Mouse (Mus musculus) retina, embryonic 14.5 days (tissue): ENCODE measurements around the gene Zap70.
"Not testable (repeated sequence)": the region's sequence is repeated elsewhere in the genome, so short reads cannot be mapped to it uniquely, and the experiment has no call there.

Experiments used
- DNase-seq: peaks from one replicate; pipeline ENCODE4 v3.0.0-alpha.2; 2015; ENCODE audit warnings: low spot score

Gene Zap70

GRCm38 (mm10) chr1:36772198-36772934, 10.8 kb downstream of the Zap70 start:
- DNase-seq: no peak

- DNase-seq: no peak
Observed at GRCm38 (mm10) chr1:36780793-36781192, 19.2 kb downstream of the Zap70 start.

GRCm38 (mm10) chr1:36782476-36782875, 20.9 kb downstream of the Zap70 start:
- no peak for DNase-seq

GRCm38 (mm10) chr1:36784365-36785134, 23.0 kb downstream of the Zap70 start:
- peak; percentile 88 for DNase-seq

GRCm38 (mm10) chr1:36785238-36785641, 23.6 kb downstream of the Zap70 start:
- DNase-seq: peak; percentile 54

- DNase-seq: no peak
Observed at GRCm38 (mm10) chr1:36786377-36786776, 24.8 kb downstream of the Zap70 start.

GRCm38 (mm10) chr1:36789416-36789815, 27.8 kb downstream of the Zap70 start:
- peak; percentile 41 for DNase-seq

- no peak for DNase-seq
Observed at GRCm38 (mm10) chr1:36796711-36797110, 35.1 kb downstream of the Zap70 start.

- DNase-seq: no peak
Observed at GRCm38 (mm10) chr1:36797481-36797880, 35.9 kb downstream of the Zap70 start.

- no peak for DNase-seq
Observed at GRCm38 (mm10) chr1:36800379-36801011, 38.9 kb downstream of the Zap70 start.

- DNase-seq: no peak
Observed at GRCm38 (mm10) chr1:36804259-36804658, 42.7 kb downstream of the Zap70 start.

GRCm38 (mm10) chr1:36804833-36805232, 43.2 kb downstream of the Zap70 start:
- DNase-seq: no peak

GRCm38 (mm10) chr1:36806181-36806905, 44.7 kb downstream of the Zap70 start:
- DNase-seq: no peak

GRCm38 (mm10) chr1:36807086-36807485, 45.5 kb downstream of the Zap70 start:
- DNase-seq: no peak

GRCm38 (mm10) chr1:36807782-36808565, 46.4 kb downstream of the Zap70 start:
- DNase-seq: no peak

- DNase-seq: no peak
Observed at GRCm38 (mm10) chr1:36811806-36812205, 50.2 kb downstream of the Zap70 start.

GRCm38 (mm10) chr1:36813415-36813814, 51.8 kb downstream of the Zap70 start:
- DNase-seq: no peak

GRCm38 (mm10) chr1:36814271-36814903, 52.8 kb downstream of the Zap70 start:
- no peak for DNase-seq

GRCm38 (mm10) chr1:36815166-36815565, 53.6 kb downstream of the Zap70 start:
- no peak for DNase-seq

- DNase-seq: not testable (repeated sequence)
Observed at GRCm38 (mm10) chr1:36821918-36822317, 60.3 kb downstream of the Zap70 start.

GRCm38 (mm10) chr1:36824356-36824755, 62.8 kb downstream of the Zap70 start:
- DNase-seq: no peak
